Mouse (Mus musculus): ENCODE measurements around the gene Tnfrsf25.

DNA sequence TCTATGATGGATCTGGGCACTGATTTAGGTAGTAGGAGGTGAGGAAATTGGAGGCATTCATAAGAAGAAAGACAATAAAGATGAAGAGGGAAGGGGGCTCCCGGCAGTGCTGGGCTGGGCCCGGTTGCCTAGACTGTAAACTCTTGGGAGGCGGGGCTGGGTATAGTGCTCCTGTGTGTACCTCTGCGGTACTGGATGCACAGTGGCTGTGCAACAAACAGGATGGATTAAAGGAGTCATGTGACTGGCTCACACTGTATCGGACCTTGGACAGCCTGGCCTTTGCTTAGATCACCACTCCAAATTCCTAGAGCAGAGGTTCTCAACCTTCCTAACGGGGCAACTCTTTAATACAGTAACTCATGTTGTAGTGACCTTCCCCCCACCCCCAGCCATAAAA is 45.9 kb downstream of the Tnfrsf25 start:
- TF ChIP-seq CTCF (conservative IDR thresholded peaks at IDR 0.05; ENCODE audit: low read length) (no peak), POU5F1 (IDR thresholded peaks at IDR 0.05; ENCODE audit: borderline replicate concordance, low read length) (no peak), NANOG (IDR thresholded peaks at IDR 0.05; ENCODE audit: borderline replicate concordance, low read length) (no peak)
